Comparison of ENCODE assay signal across 8 mouse cellular contexts in the genomic region with DNA sequence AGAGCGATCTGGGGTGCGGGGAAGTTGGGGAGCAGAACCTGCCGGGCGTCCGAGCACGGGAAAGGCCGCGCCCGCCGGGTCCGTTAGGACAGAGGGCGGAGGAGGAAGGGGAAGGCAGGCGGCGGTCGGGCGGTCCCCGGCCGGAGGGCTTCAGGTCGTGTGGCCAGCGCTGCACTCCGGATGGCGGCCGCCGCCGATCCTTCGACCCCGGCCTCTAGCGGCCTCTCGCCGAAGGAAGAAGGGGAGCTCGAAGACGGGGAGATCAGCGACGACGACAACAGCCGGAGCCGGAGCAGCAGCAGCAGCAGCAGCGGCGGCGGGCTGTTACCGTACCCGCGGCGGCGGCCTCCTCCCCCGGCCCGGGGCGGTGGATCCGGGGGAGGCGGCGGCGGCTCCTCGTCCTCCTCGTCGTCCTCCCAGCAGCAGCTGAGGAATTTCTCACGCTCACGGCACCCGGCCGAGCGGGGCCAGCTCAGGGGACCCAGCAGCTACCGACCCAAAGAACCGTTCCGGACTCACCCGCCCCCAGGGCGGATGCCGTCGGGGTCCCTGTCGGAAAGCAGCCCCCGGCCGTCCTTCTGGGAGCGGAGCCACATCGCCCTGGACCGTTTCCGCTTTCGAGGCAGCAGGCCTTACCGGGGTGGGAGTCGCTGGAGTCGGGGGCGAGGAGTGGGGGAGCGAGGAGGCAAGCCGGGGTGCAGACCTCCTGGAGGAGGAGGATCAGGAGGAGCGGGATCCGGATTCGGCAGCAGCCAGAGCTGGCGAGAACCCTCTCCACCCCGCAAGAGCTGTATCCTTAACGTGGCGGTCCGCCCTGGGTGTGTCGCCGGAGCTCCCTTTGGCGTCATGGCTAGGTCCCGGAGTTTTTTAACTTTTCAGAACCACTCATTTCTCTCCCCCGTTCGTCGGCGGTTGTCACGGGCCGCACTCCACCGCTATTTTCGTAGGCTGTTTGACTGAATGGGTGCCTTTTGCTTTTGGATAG. TPM values are rescaled to one million over a fixed set of nuclear protein-coding genes. Genes with fewer than 3 reads are reported as not detected.
DNase-seq lines count a peak whose midpoint lies in the region; ATAC-seq lines count a peak whose summit lies in the region.

No protein-coding gene starts in this region.

- ATAC-seq in hindbrain, embryonic 12.5 days (ENCODE audit: low FRiP score): no peak; the same call in 1 of the 2 replicates

- WGBS in hindbrain, embryonic 12.5 days: under 1% methylated on average over 99 of the region's 101 CpGs

- H3K9me3 ChIP-seq in hindbrain, embryonic 12.5 days (replicated peaks): no peaks in the 10 kb centered on the region

- H3K4me1 ChIP-seq in hindbrain, embryonic 12.5 days: peaks cover 41% of the 10 kb centered on the region

- H3K36me3 ChIP-seq in hindbrain, embryonic 12.5 days: 0 out of 2 replicates have a peak, but pooled peaks cover 11% of the 10 kb centered on the region

- H3K27me3 ChIP-seq in hindbrain, embryonic 12.5 days: no peaks in the 10 kb centered on the region

- peak overlapping the region; percentile 99 for H3K27ac ChIP-seq in hindbrain, embryonic 12.5 days

- peak overlapping the region; percentile 98 for H3K4me3 ChIP-seq in hindbrain, embryonic 12.5 days

- peak overlapping the region; percentile 66 for H3K4me2 ChIP-seq in hindbrain, embryonic 12.5 days (replicated peaks)

- H3K9ac ChIP-seq in hindbrain, embryonic 12.5 days: peak overlapping the region; percentile 95

- peak; percentile 73 for DNase-seq in Muller cell, postnatal 12 days (ENCODE audit: inconsistent ontology term)
- peak; percentile 79 for DNase-seq in cerebellum, adult 9-11 months
- DNase-seq in frontal cortex, postnatal 14 days (ENCODE audit: low spot score in 2 of 2): peak; percentile 43 to 47
- DNase-seq in layer of hippocampus, postnatal 25 days (ENCODE audit: extremely low spot score in 1 of 2, low spot score in 1 of 2): peak; percentile 30 to 46
- peak; percentile 52 for DNase-seq in lung, postnatal 25 days (ENCODE audit: low spot score)
- peak; percentile 64 for DNase-seq in retina, embryonic 14.5 days (ENCODE audit: low spot score)
- DNase-seq in thymus, postnatal 4 days: peak; percentile 78

RNA-seq across cellular contexts. Expression of gene Zfc3h1, which starts 0.6 kb away (rescaled TPM):
- 26.3 and 28.2 TPM in 2 replicates for polyA plus RNA-seq in hindbrain, embryonic 12.5 days (2016; fragmentation: Nextera tagmentation; extraction: Ambion mirVana)
- 10 to 100 TPM; 42.7 to 56.7 TPM for total RNA-seq in layer of hippocampus, postnatal 25 days (2021)

RNA-seq across cellular contexts. Expression of gene Thap2, which starts 1.1 kb away (rescaled TPM):
- polyA plus RNA-seq in hindbrain, embryonic 12.5 days (2016; fragmentation: Nextera tagmentation; extraction: Ambion mirVana): 34.2 and 38.5 TPM in 2 replicates
- total RNA-seq in layer of hippocampus, postnatal 25 days (2021): 10 to 100 TPM; 13.0 to 14.8 TPM

RNA-seq across cellular contexts. Expression of gene Tmem19, which starts 23.0 kb away (rescaled TPM):
- polyA plus RNA-seq in hindbrain, embryonic 12.5 days (2016; fragmentation: Nextera tagmentation; extraction: Ambion mirVana): 41.9 and 44.6 TPM in 2 replicates
- total RNA-seq in layer of hippocampus, postnatal 25 days (2021): 10 to 100 TPM; 43.4 to 46.8 TPM
